Mouse (Mus musculus) hindbrain, embryonic 15.5 days (tissue): ENCODE measurements around the gene C1rb. TPM values are rescaled to one million over a fixed set of nuclear protein-coding genes. Genes with fewer than 3 reads are reported as not detected.
"Not testable (repeated sequence)": the region's sequence is repeated elsewhere in the genome, so short reads cannot be mapped to it uniquely, and the experiment has no call there.

ENCODE experiments used
- ATAC-seq: fragments of 200-750 bp; cut with Nextera tagmentation; 2 replicates; pipeline ENCODE4 v1.8.0; 2017; ENCODE audit warnings: low read depth, moderate number of reproducible peaks, moderate TSS enrichment; ENCODE audit not compliant: low FRiP score
- H3K27ac ChIP-seq: fragments of 300-500 bp; sonication (generic); replicated peaks from 2 replicates; pipeline ENCODE4 v1.5.1; 2015; ENCODE audit warnings: mild to moderate bottlenecking, inconsistent platforms
- H3K27me3 ChIP-seq: fragments of 300-500 bp; sonication (generic); 2 replicates; pipeline ENCODE4 v1.6.1; 2015; ENCODE audit warnings: control low read depth, inconsistent platforms
- H3K36me3 ChIP-seq: fragments of 300-500 bp; sonication (generic); 2 replicates; pipeline ENCODE4 v1.6.1; 2015; ENCODE audit warnings: control low read depth, inconsistent platforms
- H3K4me1 ChIP-seq: fragments of 300-500 bp; sonication (generic); replicated peaks from 2 replicates; pipeline ENCODE4 v1.6.1; 2015; ENCODE audit warnings: control low read depth, inconsistent platforms
- H3K4me2 ChIP-seq: fragments of 300-500 bp; sonication (generic); 2 replicates; pipeline ENCODE4 v1.6.1; 2015; ENCODE audit warnings: moderate library complexity, mild to moderate bottlenecking, inconsistent platforms
- H3K4me3 ChIP-seq: fragments of 300-500 bp; sonication (generic); 2 replicates; pipeline ENCODE4 v1.5.1; 2015; ENCODE audit warnings: mild to moderate bottlenecking, inconsistent platforms
- H3K9ac ChIP-seq: fragments of 300-500 bp; sonication (generic); 2 replicates; pipeline ENCODE4 v1.6.1; 2015; ENCODE audit warnings: inconsistent platforms
- H3K9me3 ChIP-seq: fragments of 300-500 bp; sonication (generic); 2 replicates; pipeline ENCODE4 v1.6.1; 2016; ENCODE audit warnings: control low read depth, inconsistent platforms
- WGBS: fragments of 180-500 bp; shearing (Covaris S2); methylation state at CpG from one replicate; pipeline ENCODE4 v1.1.7; 2015; 5-methylcytosine and 5-hydroxymethylcytosine counted together
- polyA plus RNA-seq: library from polyadenylated mRNA; unstranded; fragments of >200 nt; fragmentation: Nextera tagmentation; extraction: Ambion mirVana; gene quantifications from 2 replicates; pipeline ENCODE4 v1.2.1, GENCODE M21; 2015

C1rb gene
- polyA plus RNA-seq, 1 experiment from 2014 or later, result not detected

DNA sequence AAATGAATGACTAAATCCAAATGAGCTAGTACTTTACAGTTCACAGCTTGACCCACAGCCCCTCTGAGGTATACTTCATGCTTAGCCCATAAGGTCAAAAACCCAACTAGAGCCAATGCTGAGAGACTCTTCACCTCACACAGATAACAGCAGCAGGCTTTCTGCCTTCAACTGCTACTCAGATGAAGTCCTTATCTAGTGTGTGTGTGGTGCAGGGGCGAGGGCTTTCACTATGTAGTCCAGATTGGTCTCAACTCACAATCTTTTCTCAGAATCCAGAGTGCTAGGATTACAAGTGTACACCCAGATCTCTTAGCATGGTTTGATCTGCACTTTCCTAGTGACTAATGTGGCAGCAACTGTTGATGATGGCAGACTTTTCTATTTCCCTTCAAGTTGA, 56.1 kb downstream of the C1rb start:
- not testable (repeated sequence) for H3K4me2 ChIP-seq, H3K9ac ChIP-seq, H3K27ac ChIP-seq, H3K4me3 ChIP-seq, H3K4me1 ChIP-seq, H3K9me3 ChIP-seq, H3K36me3 ChIP-seq, ATAC-seq, H3K27me3 ChIP-seq
- 50% methylated on average over 1 of the region's 1 CpGs for WGBS

DNA sequence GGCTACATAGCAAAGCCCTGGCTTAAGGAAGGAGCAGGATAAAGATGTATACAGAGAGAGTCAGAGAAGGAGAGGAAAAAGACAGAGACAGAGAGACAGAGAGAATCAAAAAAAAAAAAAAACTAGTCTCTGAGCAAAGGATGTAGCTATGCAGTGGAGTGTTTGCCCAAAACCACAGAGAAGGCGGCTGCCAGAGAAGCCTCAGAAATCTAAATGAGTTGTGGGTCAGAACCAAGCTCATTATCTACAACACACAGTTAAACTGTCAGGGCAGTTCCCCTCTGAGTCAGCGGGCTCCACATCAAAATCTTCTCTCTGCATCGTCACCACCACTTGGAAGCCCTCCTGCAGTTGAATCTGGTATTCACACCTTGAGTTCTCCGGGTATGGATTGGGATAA, 60.7 kb downstream of the C1rb start:
- no peaks in the 10 kb centered on the region for H3K9me3 ChIP-seq
- ATAC-seq, result no peak
- no peaks in the 10 kb centered on the region for H3K27me3 ChIP-seq
- no peak overlapping the region for H3K4me2 ChIP-seq
- no peak overlapping the region for H3K27ac ChIP-seq
- 84% methylated on average over 4 of the region's 4 CpGs for WGBS
- H3K36me3 ChIP-seq, result no peaks in the 10 kb centered on the region
- no peaks in the 10 kb centered on the region for H3K4me1 ChIP-seq
- H3K4me3 ChIP-seq, result no peak overlapping the region
- no peak overlapping the region for H3K9ac ChIP-seq

Other genes with a start within 250 kb of the C1rb start
- gene Pex5, start 155.2 kb upstream of the C1rb start, polyA plus RNA-seq, result 63.5 and 69.6 TPM in 2 replicates
- gene Clstn3, start 105.5 kb upstream of the C1rb start, polyA plus RNA-seq, result 138 and 148 TPM in 2 replicates
- 0.22 and 0.38 TPM in 2 replicates for gene C1rl, start 77.2 kb upstream of the C1rb start, polyA plus RNA-seq
- 0.35 and 0.38 TPM in 2 replicates for gene C1ra, start 57.9 kb upstream of the C1rb start, polyA plus RNA-seq
- 0.62 and 1.1 TPM in 2 replicates for gene C1s1, start 27.9 kb upstream of the C1rb start, polyA plus RNA-seq
- gene C1s2, start 65.8 kb downstream of the C1rb start, polyA plus RNA-seq, result 0.08 and 0.10 TPM in 2 replicates
- 46.7 and 49.9 TPM in 2 replicates for gene Lpcat3, start 92.7 kb downstream of the C1rb start, polyA plus RNA-seq
- gene Emg1, start 141.9 kb downstream of the C1rb start, polyA plus RNA-seq, result 100.0 and 104 TPM in 2 replicates
- 260 and 270 TPM in 2 replicates for gene Phb2, start 142.0 kb downstream of the C1rb start, polyA plus RNA-seq
- 3.7 and 6.6 TPM in 2 replicates for gene Ptpn6, start 168.4 kb downstream of the C1rb start, polyA plus RNA-seq
- gene Grcc10, start 171.1 kb downstream of the C1rb start, polyA plus RNA-seq, result 626 and 628 TPM in 2 replicates
- not detected in 2 replicates for gene Gm45234, start 185.7 kb downstream of the C1rb start, polyA plus RNA-seq
- gene Atn1, start 186.2 kb downstream of the C1rb start, polyA plus RNA-seq, result 26.8 and 30.4 TPM in 2 replicates
- 141 and 144 TPM in 2 replicates for gene Eno2, start 199.4 kb downstream of the C1rb start, polyA plus RNA-seq
- gene Lrrc23, start 209.4 kb downstream of the C1rb start, polyA plus RNA-seq, result 3.3 and 4.8 TPM in 2 replicates
- 9.0 and 9.3 TPM in 2 replicates for gene Spsb2, start 238.4 kb downstream of the C1rb start, polyA plus RNA-seq
- 468 and 478 TPM in 2 replicates for gene Tpi1, start 244.0 kb downstream of the C1rb start, polyA plus RNA-seq